Mouse (Mus musculus) 416B (cell line): ENCODE results near the gene Gm20388.

Experiments
- DNase-seq: peaks from one replicate; pipeline ENCODE4 v3.0.0; 2011; ENCODE audit warnings: low read depth

Gene Gm20388

DNA sequence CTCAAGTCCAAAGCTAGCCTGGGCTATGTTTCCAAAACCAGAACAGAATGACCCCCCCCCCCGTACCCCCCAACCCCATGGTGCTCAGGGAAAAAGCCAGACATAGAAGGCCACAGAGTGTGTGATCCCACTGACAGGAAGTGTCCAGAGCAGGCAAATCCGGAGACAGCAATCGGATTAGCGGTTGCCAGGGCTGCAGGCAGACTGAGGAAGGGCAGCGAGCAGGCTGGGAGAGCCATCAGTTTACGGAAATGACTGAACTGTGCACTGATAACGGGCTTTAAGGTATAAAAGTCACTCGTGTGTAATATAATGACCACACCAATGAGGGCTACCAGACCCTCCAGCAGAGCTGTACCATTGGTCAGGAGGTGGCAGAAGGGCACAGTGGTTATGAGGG lies 730.6 kb downstream of the Gm20388 start:
- DNase-seq = no peak

DNA sequence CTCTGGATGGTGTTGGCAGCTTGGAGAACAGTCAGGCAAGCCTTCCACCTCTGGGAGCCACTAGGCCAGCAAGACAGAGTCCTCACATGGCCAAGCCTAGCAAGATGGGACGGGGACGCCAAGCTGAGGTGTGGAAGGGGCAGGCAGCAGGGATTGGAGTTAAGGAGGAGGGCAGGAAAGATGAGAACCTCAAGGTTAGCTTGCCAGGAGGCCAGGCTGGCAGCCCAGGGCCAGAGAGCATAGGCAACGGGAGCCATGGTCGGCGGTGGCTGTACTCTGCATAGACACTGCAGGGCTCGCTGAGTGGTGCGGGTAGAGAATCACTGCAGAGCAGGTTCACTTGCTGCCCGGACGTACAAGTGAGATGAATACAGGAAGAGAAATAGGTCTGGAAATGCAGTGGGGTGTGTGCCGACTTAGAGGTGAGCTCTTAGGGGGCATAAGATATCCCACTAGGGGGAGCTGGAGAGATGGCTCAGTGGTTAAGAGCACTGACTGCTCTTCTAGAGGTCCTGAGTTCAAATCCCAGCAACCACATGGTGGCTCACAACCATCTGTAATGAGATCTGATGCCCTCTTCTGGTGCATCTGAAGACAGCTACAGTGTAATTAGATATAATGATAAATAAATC lies 731.5 kb downstream of the Gm20388 start:
- peak; percentile 43 for DNase-seq

DNA sequence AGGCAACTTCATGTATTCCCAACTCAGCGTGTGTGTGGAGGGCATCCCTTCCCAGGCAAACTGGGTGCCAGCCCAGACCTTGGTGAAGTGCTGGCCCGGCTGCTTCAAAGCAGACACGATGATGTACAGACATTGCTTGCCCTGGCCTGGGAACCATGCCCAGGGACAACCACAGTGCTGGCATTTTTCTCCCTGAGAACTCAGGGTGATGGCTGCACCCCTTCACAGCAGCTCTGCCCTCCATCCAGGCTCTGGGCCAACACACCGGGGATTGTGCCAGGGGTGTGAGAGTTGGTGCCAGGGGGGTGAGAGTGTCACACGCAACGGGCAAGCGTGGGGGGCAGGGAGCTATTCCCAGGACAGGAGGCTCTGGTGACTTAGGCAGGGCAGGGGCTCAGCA lies 734.0 kb downstream of the Gm20388 start:
- no peak for DNase-seq

DNA sequence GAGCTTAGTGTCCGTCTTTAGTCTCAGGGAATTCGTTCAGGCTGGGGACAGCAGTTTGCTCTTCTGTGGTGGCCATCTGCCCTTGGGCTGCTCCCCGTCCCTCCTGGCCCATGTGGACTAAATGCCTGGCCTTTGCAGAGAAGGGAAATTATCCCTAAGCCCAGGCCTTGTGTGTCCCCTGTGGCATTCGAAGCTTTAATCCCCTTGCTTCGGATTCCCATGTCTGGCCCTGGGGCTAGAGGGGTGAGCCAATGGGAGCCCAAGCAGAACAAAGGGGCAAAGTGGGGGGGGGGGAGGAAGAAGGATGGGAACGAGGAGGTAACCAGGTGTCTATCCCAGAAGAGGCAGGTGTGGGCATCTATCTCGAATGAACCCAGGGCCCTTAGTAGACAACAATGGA lies 736.9 kb downstream of the Gm20388 start, which contains the start of gene 1190005I06Rik:
Gene 1190005I06Rik (minus strand): TSS at position 101 of the 400 bp plus-strand sequence.
- no peak for DNase-seq

DNA sequence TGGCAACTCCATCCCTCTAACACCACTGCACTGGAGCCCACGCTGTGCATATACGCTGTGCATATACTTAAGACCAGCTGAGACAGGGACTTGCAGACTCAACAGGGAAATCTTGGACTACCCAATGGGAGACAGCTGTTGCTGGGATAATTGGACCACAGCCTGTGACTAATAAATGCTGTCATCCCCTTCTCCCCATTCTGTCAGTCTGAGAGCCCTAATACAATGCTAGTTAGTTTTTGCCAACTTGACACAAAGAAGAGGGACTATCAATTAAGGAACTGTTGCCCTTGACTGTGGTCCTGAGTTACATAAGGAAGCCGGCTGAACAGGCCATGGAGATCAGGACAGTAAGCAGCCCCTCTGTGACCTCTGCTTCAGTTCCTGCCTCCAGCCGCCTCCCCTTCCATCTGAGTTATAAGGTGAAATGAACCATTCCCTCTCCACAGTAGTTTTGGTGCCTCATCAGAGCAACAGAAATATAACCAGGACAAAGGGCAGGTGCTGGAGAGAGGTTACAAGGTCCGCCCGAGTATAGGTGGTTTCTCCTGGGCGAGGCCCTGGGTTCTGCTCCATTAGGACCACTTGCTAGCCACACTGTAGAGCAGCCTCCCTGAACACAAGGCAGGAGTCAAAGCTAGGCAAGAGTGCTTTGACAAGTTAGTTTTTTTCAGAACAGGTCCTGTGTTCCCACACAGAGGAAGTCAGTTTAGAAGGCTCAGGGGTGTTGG lies 745.8 kb downstream of the Gm20388 start:
- no peak for DNase-seq

DNA sequence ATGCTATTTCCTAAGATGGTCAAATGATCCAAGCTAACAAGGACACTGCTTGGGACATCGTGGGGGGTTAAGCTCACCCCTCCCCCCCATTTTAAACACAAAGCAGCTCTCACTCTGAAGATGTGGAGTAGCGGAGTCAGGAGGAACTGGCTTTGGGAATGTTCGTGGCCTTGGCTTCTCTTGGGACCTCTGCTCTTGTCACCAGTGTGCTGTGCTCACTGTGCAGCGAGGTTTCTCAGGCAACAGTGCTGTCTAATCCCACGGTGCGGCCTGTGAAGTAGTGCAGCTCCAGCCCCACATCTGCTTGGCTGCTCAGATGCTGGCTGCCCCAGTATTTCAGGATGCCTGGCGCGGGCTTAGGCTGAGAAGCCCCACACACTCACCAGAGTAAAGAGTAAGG lies 746.8 kb downstream of the Gm20388 start:
- DNase-seq = no peak

DNA sequence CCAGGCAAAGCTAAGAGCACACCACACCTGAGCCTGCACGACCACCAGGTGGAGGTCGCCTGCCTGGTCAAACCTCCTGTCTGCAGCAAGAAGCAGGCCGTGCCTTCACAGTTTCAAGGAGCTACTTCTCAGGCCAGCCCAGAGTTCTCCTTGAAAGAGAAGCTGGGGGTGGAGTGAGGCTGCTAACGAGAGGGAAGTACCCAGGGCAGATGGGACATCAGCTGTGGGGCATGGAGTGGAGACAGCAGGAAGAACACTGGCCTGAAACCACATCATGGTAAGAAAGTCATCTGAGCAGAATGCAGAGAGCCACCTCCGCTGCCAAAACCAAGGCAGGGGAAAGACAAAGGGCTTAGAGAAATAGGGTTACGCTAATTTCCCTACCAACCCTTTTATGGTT lies 753.9 kb downstream of the Gm20388 start:
- peak; percentile 29 for DNase-seq

DNA sequence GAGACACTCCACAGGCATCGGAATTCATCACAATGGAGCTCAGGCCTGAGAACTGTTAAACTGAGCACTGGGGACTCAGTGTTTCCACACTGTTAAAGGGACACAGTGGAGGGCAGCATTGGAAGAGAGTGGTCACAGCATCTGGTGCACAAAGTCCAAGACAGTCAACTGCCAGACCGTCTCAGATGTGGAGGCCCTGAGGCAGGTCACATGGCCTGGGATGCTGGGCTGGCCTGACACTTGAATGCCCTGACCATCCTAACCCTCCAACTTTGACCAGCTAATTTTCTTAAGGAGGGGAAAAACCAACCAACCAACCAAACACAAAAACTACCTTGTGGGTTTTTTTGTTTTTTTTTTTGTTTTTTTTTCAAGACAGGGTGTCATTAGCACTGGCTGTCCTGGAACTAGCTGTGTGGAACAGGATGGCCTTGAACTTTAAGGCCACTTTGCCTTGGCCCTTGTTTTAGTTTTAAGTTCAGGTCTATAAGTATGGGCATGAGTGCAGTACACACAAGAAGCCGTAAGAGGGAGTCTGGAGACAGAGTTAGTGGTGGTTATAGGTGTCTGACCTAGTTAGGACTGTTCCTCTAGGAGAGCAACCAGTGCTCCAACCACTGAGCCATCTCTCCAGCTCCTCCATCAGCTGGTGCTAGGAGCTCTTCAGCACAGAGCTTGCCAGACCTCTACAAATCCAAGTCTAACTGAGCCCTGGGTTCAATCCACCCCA lies 755.2 kb downstream of the Gm20388 start:
- DNase-seq = peak; percentile 70

DNA sequence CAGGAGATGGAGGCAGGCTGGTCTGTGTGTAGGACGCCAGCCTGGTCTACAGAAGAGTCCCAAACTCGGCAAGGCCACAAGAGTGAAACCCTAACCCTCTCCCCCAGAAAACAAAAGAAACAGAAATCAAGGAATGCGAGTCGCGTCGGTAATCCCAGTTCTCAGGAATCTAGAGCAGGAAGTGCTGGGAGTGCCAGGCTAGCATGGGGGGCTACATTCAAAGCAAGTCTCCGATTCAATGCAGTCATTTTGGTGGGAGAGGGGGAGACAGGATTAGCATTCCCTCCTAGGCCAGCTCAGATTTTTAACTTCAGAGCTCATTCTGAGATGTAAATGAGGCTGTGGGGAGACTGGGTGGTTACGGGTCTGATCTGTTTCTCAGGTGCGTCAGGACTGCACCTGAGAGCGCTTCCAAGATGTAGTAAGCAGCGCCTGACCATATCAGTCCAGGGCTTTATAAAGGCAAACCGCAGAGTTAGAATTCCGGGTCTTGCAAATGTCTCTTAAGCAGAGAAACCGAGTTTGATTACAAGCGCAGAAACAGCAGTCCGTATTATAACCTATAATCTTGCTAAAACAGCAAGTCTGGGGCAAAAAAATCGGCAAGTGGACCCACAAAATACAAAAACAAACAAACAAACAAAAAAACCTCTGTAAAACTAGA lies 756.3 kb downstream of the Gm20388 start:
- peak; percentile 54 for DNase-seq

DNA sequence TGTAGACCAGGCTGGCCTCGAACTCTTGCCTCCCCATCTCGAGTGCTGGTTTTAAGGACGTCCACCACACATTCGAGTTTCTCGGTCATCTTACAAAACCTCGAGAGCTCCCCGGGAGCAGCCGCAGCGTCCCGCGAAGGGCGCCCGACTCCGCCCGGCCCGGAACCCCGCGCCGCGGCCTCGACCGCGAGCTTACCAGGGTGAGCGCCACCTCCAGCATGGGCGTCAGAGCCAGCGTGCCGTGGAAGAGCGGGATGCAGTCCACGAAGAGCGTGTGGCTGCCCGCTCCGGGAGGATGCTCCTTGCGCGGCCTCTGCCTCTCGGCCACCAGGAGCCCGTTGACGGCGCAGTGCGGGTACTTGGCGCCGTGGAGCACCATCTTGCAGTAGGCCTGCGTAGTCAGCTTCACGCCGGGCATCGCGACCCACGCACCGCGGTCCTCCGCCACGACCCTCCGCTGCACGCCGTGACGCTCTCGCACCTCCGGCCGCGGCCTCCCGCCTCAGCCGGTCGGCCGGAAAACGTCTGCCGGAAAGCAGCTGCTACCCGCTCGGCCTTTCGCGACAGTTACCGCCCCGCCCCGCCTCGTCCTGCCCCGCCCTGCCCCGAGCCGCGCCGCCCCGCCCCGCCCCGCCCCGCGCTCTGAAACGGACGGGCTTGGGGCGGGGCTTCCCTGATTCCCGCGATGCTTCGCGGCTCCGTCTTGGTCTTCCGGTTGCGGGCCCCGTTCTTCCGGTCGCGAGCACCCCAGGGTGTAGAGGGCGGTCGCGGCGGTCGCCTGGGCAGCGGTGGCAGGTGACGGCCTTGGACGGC lies 757.1 kb downstream of the Gm20388 start, which contains the start of the genes Gm27021 and Cox4i1:
Gene Gm27021 (minus strand): TSS at position 519 of the 813 bp plus-strand sequence.
Gene Cox4i1 (plus strand): TSS at position 662 of the 813 bp plus-strand sequence.
- peak; percentile 92 for DNase-seq

DNA sequence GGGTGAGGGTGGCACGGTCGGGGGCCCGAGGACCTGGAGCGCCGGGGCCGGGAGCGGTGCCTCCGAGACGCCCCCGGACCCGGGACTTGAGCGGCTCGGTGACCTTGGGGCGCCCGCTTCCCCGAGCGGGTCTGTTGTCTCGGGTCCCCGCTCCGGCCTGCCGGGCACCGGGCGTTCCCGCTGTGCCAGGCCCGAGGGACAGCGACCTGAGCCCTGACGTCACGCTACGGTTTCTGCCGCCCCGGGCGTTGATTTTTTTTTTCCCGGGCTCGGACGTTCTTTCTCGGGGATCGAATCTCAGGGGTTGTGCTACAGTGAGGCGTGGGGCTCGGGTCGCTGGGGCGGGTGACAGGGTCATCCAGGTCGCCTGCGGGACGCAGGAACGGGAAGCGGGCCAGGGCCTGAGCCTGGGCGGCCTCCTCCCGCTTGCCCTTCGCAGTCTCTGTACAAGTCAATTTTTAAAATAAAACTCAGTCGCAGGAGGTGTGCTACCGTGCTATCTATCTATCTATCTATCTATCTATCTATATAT lies 757.8 kb downstream of the Gm20388 start, which contains the start of gene Emc8:
Gene Emc8 (minus strand): TSS at position 200 of the 532 bp plus-strand sequence.
- no peak for DNase-seq

DNA sequence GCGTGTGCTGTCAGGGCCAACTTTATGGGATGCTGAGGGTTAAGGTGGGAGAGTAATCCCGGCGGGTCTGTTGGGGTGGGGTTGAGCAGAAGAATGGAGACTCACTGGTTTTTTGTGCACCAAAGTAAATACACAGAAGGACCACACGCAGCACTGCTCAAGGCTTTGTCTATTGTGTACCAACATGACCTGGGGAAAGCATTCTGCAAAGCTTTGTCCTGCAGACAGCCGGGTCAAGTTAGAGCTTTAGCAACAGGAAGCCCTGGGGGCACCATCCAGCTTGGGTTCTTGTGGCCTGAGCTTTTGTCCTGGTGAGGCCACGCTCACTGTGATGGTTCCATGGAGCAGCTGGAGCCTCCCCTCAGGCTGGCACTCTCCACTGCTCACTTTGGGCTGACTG lies 761.1 kb downstream of the Gm20388 start:
- DNase-seq = no peak

DNA sequence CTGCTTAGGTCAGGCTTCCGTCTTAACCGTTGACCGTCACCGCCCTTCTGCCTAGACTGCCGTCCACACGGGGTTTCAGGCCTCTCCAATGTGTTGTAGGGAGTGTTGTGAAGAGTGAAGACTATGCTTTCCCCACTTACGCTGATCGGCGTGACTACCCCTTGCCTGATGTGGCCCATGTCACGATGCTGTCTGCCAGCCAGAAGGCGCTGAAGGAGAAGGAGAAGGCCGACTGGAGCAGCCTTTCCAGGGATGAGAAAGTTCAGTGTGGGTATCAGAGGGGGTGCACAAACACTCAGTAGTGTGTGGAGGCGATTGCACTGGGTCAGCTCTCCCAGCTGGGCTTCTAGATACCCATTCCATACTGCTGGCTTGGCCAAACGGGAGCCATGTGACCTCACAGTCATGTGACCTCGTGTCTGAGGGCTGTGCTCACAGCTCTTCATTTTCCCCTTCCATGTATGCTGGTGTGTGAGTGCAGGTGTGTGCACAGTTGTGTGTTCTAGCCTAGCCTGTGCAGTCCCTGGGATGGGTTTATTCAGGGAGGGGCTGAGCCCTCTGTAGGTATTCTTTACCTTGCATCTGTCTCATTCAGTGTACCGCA lies 762.1 kb downstream of the Gm20388 start:
- no peak for DNase-seq

DNA sequence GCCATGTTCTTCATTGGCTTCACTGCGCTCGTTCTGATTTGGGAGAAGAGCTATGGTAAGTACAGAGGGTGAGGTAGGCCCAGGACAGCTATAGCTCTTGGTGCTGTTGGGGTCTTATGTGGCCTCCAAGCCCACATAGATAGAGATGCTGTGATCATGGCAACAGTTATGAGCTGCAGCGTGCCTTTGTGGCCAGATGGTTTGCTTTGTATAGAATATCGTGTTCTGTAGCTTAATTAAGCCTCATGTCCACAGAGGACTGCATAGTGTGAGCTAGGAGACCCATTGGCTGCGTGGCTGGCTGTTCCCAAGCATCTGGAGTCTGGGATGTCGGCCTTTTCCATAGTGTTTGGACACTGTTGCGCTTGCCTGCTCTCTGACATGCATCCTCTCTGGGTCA lies 762.7 kb downstream of the Gm20388 start:
- DNase-seq = no peak

DNA sequence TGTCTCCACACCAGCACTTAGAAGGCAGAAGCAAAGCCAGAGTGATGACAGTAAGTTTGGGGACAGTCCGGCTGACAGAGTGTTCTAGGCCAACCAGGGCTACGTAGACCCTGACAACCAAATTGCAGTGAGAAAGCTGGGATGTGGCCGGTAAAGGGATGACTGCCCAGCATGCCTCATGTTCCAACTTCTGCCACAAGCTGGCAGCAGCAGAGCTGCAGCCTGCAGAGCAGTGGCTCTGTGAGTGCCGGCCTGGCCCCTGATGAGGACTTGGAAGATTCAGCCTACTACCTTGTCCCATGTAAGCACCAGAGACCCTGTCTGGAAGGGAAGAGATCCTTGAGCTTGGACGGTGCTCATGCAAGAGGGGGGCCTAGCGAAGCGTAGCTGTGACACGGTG lies 765.1 kb downstream of the Gm20388 start:
- DNase-seq = no peak

DNA sequence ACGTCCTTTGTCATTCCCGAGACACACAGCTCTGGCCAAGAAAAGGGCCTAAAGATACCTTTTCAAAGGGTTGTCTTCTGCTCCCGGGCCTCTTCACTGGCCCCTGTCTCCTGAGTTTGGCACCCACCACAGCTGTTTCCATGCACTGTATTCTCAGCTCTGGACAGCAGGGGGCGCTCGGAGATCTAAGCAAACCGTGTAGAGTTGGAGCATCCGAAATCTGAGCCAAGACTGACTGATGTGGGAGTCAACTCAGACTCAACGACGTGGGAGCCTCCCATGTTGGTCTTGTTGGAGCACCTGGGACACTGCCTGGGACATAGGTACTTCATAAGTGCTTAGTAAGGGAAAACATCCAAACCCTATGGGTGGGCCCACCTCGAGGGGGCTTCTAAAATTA lies 767.8 kb downstream of the Gm20388 start:
- DNase-seq = peak; percentile 77

DNA sequence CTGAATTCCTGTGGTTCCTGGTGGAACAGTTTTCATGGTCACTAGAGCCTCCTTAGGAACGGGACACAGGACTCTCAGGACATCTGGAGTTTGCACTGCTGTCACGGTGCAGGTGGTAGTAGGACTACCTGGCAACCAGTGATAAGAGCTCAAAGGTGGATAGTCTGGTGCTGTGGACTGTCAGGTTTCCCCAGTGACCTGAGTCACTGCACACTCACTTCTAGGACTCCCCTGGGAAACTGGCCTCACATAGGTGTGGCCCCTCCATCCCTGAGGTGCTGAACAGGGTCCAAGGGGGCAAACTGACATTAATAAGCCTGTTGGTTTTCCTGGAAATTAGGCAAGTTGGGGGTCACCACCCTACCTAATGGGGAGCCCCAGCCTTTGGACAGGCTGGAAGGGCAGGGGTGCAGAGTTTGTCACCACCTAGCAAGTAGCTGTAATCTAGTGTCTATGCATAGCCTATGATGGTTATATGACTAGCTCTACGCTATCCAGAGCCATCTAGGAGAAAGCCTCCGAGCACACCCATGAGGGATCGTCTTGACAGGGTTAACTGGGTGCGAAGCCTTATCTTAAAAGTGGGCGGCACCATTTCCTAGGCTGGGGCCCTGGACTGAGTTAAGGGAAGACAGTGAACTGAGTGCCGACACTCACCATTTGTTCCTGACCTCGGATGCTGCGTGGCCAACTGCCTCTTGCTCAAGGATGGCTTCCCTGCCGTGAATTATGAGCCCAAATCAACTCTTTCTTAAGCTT lies 769.2 kb downstream of the Gm20388 start:
- DNase-seq = no peak

DNA sequence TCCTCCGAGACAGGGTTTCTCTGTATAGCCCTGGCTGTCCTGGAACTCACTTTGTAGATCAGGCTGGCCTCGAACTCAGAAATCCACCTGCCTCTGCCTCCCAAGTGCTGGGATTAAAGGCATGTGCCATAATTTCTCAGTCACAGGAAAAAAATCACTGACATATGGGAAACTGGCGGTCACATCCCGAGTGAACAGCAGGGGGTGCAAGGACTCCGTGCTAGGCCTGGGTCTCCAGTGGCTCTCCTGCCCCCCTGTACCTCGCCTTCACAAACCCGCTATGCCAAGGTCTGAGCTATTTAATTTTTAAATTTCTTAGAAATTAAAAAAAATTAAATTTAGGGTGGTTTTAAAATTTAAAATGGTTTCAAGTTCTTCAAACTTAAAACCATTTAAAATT lies 769.8 kb downstream of the Gm20388 start:
- peak; percentile 61 for DNase-seq

DNA sequence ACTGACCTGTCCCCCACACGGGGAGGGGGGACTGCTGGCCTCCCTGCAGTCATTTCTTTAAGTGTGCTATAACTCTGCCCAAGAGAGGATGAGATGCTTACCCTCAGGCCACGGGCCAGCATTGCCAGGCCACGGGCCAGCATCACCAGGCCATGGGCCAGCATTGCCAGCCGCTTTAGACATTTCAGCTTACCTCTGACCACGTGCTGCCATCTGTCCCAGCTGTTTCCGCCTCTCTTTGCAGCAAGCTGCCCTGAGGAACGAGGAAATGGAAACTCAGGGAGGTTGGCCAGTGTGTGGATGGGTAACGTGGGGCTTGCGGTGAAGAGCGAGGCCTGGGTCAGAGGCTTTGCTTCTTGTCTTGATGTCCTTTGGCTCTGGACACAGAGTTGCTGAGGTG lies 770.5 kb downstream of the Gm20388 start:
- no peak for DNase-seq

DNA sequence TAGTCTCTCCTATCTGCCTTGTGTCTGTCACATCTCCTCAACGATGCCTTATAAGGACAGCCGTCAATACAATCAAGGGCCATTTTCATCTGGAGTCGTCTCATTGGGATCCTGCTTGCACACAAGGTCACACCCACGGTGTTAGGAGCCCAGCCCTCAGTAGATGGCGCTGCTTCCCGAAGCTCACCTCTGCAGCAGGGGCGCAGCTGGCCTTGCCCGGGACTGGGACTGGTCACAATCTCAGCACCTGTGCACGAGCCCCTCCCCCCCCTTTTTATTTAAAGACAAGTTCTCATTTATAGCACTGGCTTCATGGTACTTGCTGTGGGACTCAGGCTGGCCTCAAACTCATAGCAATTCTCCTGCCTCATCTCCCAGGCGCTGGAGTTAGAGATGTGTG lies 773.0 kb downstream of the Gm20388 start:
- peak; percentile 77 for DNase-seq
